Mouse (Mus musculus) CH12.LX (cell line): ENCODE results near the gene Ccdc159. TPM values are rescaled to one million over a fixed set of nuclear protein-coding genes. Genes with fewer than 3 reads are reported as not detected.

Experiments
- DNase-seq: peaks from one replicate; pipeline ENCODE4 v3.0.0-alpha.2; 2013; ENCODE audit errors: extremely low read depth
- H3K27ac ChIP-seq: 2 replicates; pipeline ENCODE4 v1.5.1; 2012; ENCODE audit warnings: low read depth, mild to moderate bottlenecking, control low read depth, moderate library complexity; ENCODE audit not compliant: insufficient read depth
- H3K27me3 ChIP-seq: replicated peaks from 2 replicates; pipeline ENCODE3; 2012; ENCODE audit warnings: inconsistent platforms
- H3K36me3 ChIP-seq, 2 experiments: replicated peaks in 1 of 2; 2 replicates each; pipeline versions ENCODE3 to v1.6.1; 2012; ENCODE audit warnings: inconsistent platforms in 1 of 2, low read length in 1 of 2, mild to moderate bottlenecking in 1 of 2, mixed read lengths in 1 of 2, moderate library complexity in 1 of 2; ENCODE audit not compliant: control insufficient read depth in 1 of 2, insufficient read depth in 1 of 2
- H3K4me1 ChIP-seq, 2 experiments: 2 replicates each; pipeline ENCODE4 v1.6.1; 2012; ENCODE audit warnings: inconsistent platforms in 1 of 2, moderate library complexity in 1 of 2; ENCODE audit not compliant: insufficient read depth in 2 of 2, control insufficient read depth in 1 of 2
- H3K4me2 ChIP-seq: 2 replicates; pipeline ENCODE4 v1.6.1; 2012; ENCODE audit warnings: low read depth, mild to moderate bottlenecking, control low read depth; ENCODE audit not compliant: poor library complexity, insufficient read depth, severe bottlenecking
- H3K4me3 ChIP-seq, 3 experiments: fragments of 150-350 bp in 1 of 3; sonication (generic) in 1 of 3; replicated peaks in 1 of 3; 2 replicates each; pipeline versions ENCODE3 to v1.5.1; 2011 to 2012; ENCODE audit warnings: low read depth in 2 of 3, low read length in 2 of 3, mild to moderate bottlenecking in 2 of 3, moderate library complexity in 2 of 3, control low read depth in 1 of 3, improper control_type of control experiment in 1 of 3, inconsistent platforms in 1 of 3, mixed read lengths in 1 of 3; ENCODE audit not compliant: poor library complexity in 1 of 3
- H3K79me2 ChIP-seq: replicated peaks from 2 replicates; pipeline ENCODE4 v1.6.1; 2012; ENCODE audit warnings: mild to moderate bottlenecking, moderate library complexity; ENCODE audit not compliant: control insufficient read depth, poor library complexity, insufficient read depth, severe bottlenecking; ENCODE audit errors: extremely low read depth
- H3K9ac ChIP-seq: 2 replicates; pipeline ENCODE4 v1.6.1; 2012; ENCODE audit warnings: low read depth, mild to moderate bottlenecking, control low read depth, moderate library complexity; ENCODE audit not compliant: insufficient read depth
- H3K9me3 ChIP-seq: replicated peaks from 2 replicates; pipeline ENCODE3; 2012; ENCODE audit warnings: low read length, inconsistent platforms, mixed read lengths
- CHD1 ChIP-seq: IDR thresholded peaks from 2 replicates; pipeline ENCODE4 v1.6.1; 2012; ENCODE audit warnings: low read depth, low read length, improper control_type of control experiment, inconsistent platforms
- CTCF ChIP-seq, 2 experiments: IDR thresholded peaks in 1 of 2; conservative IDR thresholded peaks in 1 of 2; 2 replicates each; pipeline ENCODE4 v1.5.1; 2011 to 2012; ENCODE audit warnings: low read depth in 2 of 2, low read length in 2 of 2, improper control_type of control experiment in 1 of 2, inconsistent platforms in 1 of 2, mild to moderate bottlenecking in 1 of 2, moderate library complexity in 1 of 2
- E2F4 ChIP-seq: IDR thresholded peaks from 2 replicates; pipeline ENCODE4 v1.6.1; 2011; ENCODE audit warnings: low read depth, low read length, improper control_type of control experiment; ENCODE audit not compliant: insufficient replicate concordance
- EP300 ChIP-seq: IDR thresholded peaks from 2 replicates; pipeline ENCODE4 v1.6.1; 2011; ENCODE audit warnings: low read length, improper control_type of control experiment
- ETS1 ChIP-seq: conservative IDR thresholded peaks from 2 replicates; pipeline ENCODE4 v1.6.1; 2012; ENCODE audit warnings: low read depth, mild to moderate bottlenecking, inconsistent platforms, low read length, improper control_type of control experiment, moderate library complexity
- MAX ChIP-seq: IDR thresholded peaks from 2 replicates; pipeline ENCODE4 v1.6.1; 2011; ENCODE audit warnings: low read length, improper control_type of control experiment
- MEF2A ChIP-seq: IDR thresholded peaks from 2 replicates; pipeline ENCODE4 v1.6.1; 2014; ENCODE audit warnings: low read depth, mild to moderate bottlenecking, inconsistent platforms, low read length, improper control_type of control experiment, borderline replicate concordance
- MXI1 ChIP-seq: IDR thresholded peaks from 2 replicates; pipeline ENCODE4 v1.6.1; 2011; ENCODE audit warnings: mild to moderate bottlenecking, low read depth, low read length, improper control_type of control experiment
- MYC ChIP-seq: IDR thresholded peaks from 2 replicates; pipeline ENCODE4 v1.6.1; 2011; ENCODE audit warnings: low read depth, mild to moderate bottlenecking, improper control_type of control experiment, low read length
- NELFE ChIP-seq: IDR thresholded peaks from 2 replicates; pipeline ENCODE4 v1.6.1; 2011; ENCODE audit warnings: low read depth, low read length, improper control_type of control experiment
- NRF1 ChIP-seq: IDR thresholded peaks from 2 replicates; pipeline ENCODE4 v1.6.1; 2014; ENCODE audit warnings: low read depth, mild to moderate bottlenecking, inconsistent platforms, low read length, improper control_type of control experiment, moderate library complexity
- PAX5 ChIP-seq: IDR thresholded peaks from 2 replicates; pipeline ENCODE4 v1.6.1; 2012; ENCODE audit warnings: low read length, inconsistent platforms, mixed read lengths
- POLR2A ChIP-seq: IDR thresholded peaks from 2 replicates; pipeline ENCODE4 v1.6.1; 2011; ENCODE audit warnings: low read depth, mild to moderate bottlenecking, improper control_type of control experiment, low read length
- RAD21 ChIP-seq: IDR thresholded peaks from 2 replicates; pipeline ENCODE4 v1.6.1; 2011; ENCODE audit warnings: low read depth, mild to moderate bottlenecking, low read length, improper control_type of control experiment, moderate library complexity
- RCOR1 ChIP-seq: conservative IDR thresholded peaks from 2 replicates; pipeline ENCODE4 v1.6.1; 2012; ENCODE audit warnings: low read depth, mild to moderate bottlenecking, inconsistent platforms, low read length, improper control_type of control experiment
- TBP ChIP-seq: conservative IDR thresholded peaks from 2 replicates; pipeline ENCODE4 v1.6.1; 2011; ENCODE audit warnings: low read depth, low read length, improper control_type of control experiment
- USF1 ChIP-seq: IDR thresholded peaks from 2 replicates; pipeline ENCODE4 v1.6.1; 2014; ENCODE audit warnings: low read depth, mild to moderate bottlenecking, inconsistent platforms, low read length, improper control_type of control experiment
- USF2 ChIP-seq: conservative IDR thresholded peaks from 2 replicates; pipeline ENCODE4 v1.6.1; 2011; ENCODE audit warnings: low read depth, low read length, improper control_type of control experiment
- ZKSCAN1 ChIP-seq: IDR thresholded peaks from 2 replicates; pipeline ENCODE4 v1.6.1; 2012; ENCODE audit warnings: low read depth, inconsistent platforms, low read length, improper control_type of control experiment, borderline replicate concordance
- ZMIZ1 ChIP-seq: IDR thresholded peaks from 2 replicates; pipeline ENCODE4 v1.6.1; 2012; ENCODE audit warnings: low read depth, mild to moderate bottlenecking, inconsistent platforms, low read length, improper control_type of control experiment
- ZNF384 ChIP-seq: IDR thresholded peaks from 2 replicates; pipeline ENCODE4 v1.6.1; 2012; ENCODE audit warnings: low read depth, low read length, improper control_type of control experiment, inconsistent platforms
- dilution Hi-C: fragments of 300-500 bp; cut with MboI; formaldehyde crosslinking; loops from 2 replicates; pipeline ENCODE4 v1.14.3; 2020; ENCODE audit warnings: low sequenced_read_pairs; ENCODE audit not compliant: extremely low pct_unique_long_range_greater_than_20kb, extremely low pct_ligation_motif_present
- in situ Hi-C: fragments of 300-500 bp; cut with MboI; formaldehyde crosslinking; loops from 3 replicates; pipeline ENCODE4 v1.14.3; 2019; ENCODE audit warnings: low sequenced_read_pairs, low pct_ligation_motif_present, low pct_unique_long_range_greater_than_20kb, mixed read lengths
- polyA plus RNA-seq: library from polyadenylated mRNA; unstranded; fragments of >175 nt; gene quantifications from 2 replicates; pipeline ENCODE4 v1.2.1, GENCODE M21; 2012; ENCODE audit warnings: low read depth; ENCODE audit not compliant: insufficient read length
- total RNA-seq, 2 experiments: library from RNA; depleted of rRNA; stranded (reverse); fragments of 300-350 nt in 1 of 2; fragments of >200 nt in 1 of 2; gene quantifications; 2 replicates each; pipeline ENCODE4 v1.2.3; 2012 to 2014

Ccdc159 gene
- total and polyA plus RNA-seq, 3 experiments = not detected

DNA sequence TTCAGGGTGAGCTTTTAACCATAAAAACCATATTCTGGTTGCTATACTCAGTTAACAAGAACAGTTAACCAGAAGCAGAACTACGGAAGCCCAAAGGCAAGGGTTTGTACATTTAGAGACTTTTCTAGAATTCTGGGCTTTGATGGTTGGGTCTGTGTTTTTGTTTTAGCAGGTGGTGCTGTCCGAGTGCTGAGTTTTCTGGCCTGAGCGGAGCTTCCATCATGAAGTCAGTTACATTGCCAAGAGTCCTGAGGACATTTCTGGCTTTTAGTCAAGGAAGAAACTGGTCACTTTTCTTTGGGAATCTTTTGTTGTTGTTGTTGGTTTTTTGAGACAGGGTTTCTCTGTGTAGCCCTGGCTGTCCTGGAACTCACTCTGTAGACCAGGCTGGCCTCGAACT is 23.2 kb upstream of the Ccdc159 start:
- Histone ChIP-seq H3K27ac (no peak overlapping the region), H3K9ac (no peak overlapping the region), H3K4me2 (no peak overlapping the region), H3K4me3 (no peak overlapping the region), H3K36me3 (no peaks in the 10 kb centered on the region), H3K9me3 (peaks cover 5% of the 10 kb centered on the region), H3K4me1 (peaks cover 0 to 4% of the 10 kb centered on the region in 2 experiments; a peak in 2 of 4 replicates), H3K79me2 (no peaks in the 10 kb centered on the region), H3K27me3 (peaks cover 33% of the 10 kb centered on the region)
- no peak for DNase-seq
- dilution Hi-C loops (no loop called here), in situ Hi-C loops (no loop called here)
- TF ChIP-seq TBP = no peak
- no peak for TF ChIP-seq CHD1
- no peak for TF ChIP-seq ZMIZ1
- no peak for TF ChIP-seq E2F4

DNA sequence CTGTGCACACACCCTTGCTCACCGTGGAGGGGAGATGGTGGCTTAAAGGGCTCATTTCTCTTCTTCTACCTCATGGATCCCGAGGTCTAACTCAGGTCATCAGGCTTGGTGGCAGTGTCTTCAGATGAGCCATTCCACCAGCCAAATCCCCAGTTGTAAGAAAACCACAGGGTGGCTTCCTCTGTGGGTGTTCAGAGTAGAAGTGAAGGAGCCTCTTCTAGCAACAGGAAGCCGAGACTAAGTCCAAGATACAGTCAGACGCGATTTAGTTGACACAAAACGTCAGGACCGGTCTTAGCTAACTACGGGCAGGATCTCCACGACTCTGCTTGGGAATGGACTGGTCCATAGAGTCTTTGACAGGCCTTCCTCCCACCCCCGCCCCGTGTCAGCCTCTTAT is 19.1 kb upstream of the Ccdc159 start:
- Histone ChIP-seq H3K4me1 (peaks cover 0 to 3% of the 10 kb centered on the region in 2 experiments; a peak in 1 of 4 replicates), H3K27ac (no peak overlapping the region), H3K79me2 (no peaks in the 10 kb centered on the region), H3K9me3 (peaks cover 5% of the 10 kb centered on the region), H3K4me3 (no peak overlapping the region), H3K4me2 (no peak overlapping the region), H3K27me3 (peaks cover 56% of the 10 kb centered on the region), H3K36me3 (no peaks in the 10 kb centered on the region), H3K9ac (no peak overlapping the region)
- no peak for DNase-seq
- no peak for TF ChIP-seq RCOR1
- no peak for TF ChIP-seq POLR2A
- TF ChIP-seq USF1 = no peak
- TF ChIP-seq NRF1 = no peak
- TF ChIP-seq ETS1 = no peak
- no peak for TF ChIP-seq RAD21
- TF ChIP-seq USF2 = no peak
- no peak for TF ChIP-seq MYC
- no peak for TF ChIP-seq MAX
- no peak for TF ChIP-seq PAX5
- TF ChIP-seq NELFE = no peak
- no peak for TF ChIP-seq MEF2A
- no peak for TF ChIP-seq ZNF384
- TF ChIP-seq EP300 = no peak
- no peak for TF ChIP-seq MXI1
- no peak for TF ChIP-seq CTCF (conservative IDR thresholded peaks at IDR 0.05 in 1 of 2, IDR thresholded peaks at IDR 0.05 in 1 of 2; ENCODE audit: low read depth in 2 of 2, low read length in 2 of 2)
- TF ChIP-seq ZKSCAN1 = no peak
- dilution Hi-C loops = no loop called here
- in situ Hi-C loops = no loop called here
